Mouse (Mus musculus): Measurements from ENCODE around the gene Ripk1. TPM values are rescaled to one million over a fixed set of nuclear protein-coding genes. Genes with fewer than 3 reads are reported as not detected.

Ripk1 gene
- polyA plus RNA-seq, 1 experiment from 2014 or later: 11.6 TPM

- H3K27me3 ChIP-seq (ENCODE audit: control insufficient read depth, insufficient read depth, low read length): no peaks in the 10 kb centered on the region
- no peak for ATAC-seq (replicated peaks; ENCODE audit: insufficient number of reproducible peaks, low FRiP score, low TSS enrichment)
Measured at GRCm38 (mm10) chr13:33966574-33966973, 35.6 kb upstream of the Ripk1 start.

GRCm38 (mm10) chr13:33989625-33990024 lies 12.5 kb upstream of the Ripk1 start:
- no peak for ATAC-seq (replicated peaks; ENCODE audit: insufficient number of reproducible peaks, low FRiP score, low TSS enrichment)
- Histone ChIP-seq H3K4me1 (ENCODE audit: control insufficient read depth, insufficient read depth, low read length) (no peaks in the 10 kb centered on the region), H3K36me3 (ENCODE audit: control insufficient read depth, insufficient read depth, low read length) (no peaks in the 10 kb centered on the region), H3K4me2 (no peak overlapping the region), H3K9ac (ENCODE audit: low read depth, low read length) (no peak overlapping the region), H3K27me3 (ENCODE audit: control insufficient read depth, insufficient read depth, low read length) (no peaks in the 10 kb centered on the region), H3K4me3 (ENCODE audit: low read depth, low read length) (no peak overlapping the region), H3K9me3 (replicated peaks; ENCODE audit: control insufficient read depth, low read length) (no peaks in the 10 kb centered on the region), H3K27ac (ENCODE audit: low read depth, low read length) (no peak overlapping the region)
- WGBS (ENCODE audit: insufficient replicate concordance): 80% methylated on average over 5 of the region's 5 CpGs

More at GRCm38 (mm10) chr13:33966574-33966973, 35.6 kb upstream of the Ripk1 start:
- Histone ChIP-seq H3K4me3 (ENCODE audit: low read depth, low read length) (no peak overlapping the region), H3K9me3 (replicated peaks; ENCODE audit: control insufficient read depth, low read length) (no peaks in the 10 kb centered on the region), H3K4me1 (ENCODE audit: control insufficient read depth, insufficient read depth, low read length) (peaks cover 6% of the 10 kb centered on the region), H3K27ac (ENCODE audit: low read depth, low read length) (no peak overlapping the region), H3K4me2 (no peak overlapping the region), H3K36me3 (ENCODE audit: control insufficient read depth, insufficient read depth, low read length) (no peaks in the 10 kb centered on the region), H3K9ac (ENCODE audit: low read depth, low read length) (no peak overlapping the region)

GRCm38 (mm10) chr13:33995197-33995596 lies 7.0 kb upstream of the Ripk1 start:
- ATAC-seq (replicated peaks; ENCODE audit: insufficient number of reproducible peaks, low FRiP score, low TSS enrichment): no peak
- no peaks in the 10 kb centered on the region for H3K4me1 ChIP-seq (ENCODE audit: control insufficient read depth, insufficient read depth, low read length)
- H3K27me3 ChIP-seq (ENCODE audit: control insufficient read depth, insufficient read depth, low read length): no peaks in the 10 kb centered on the region
- no peak overlapping the region for H3K4me2 ChIP-seq
- no peak overlapping the region for H3K4me3 ChIP-seq (ENCODE audit: low read depth, low read length)
- H3K27ac ChIP-seq (ENCODE audit: low read depth, low read length): no peak overlapping the region
- H3K9me3 ChIP-seq (replicated peaks; ENCODE audit: control insufficient read depth, low read length): no peaks in the 10 kb centered on the region
- no peaks in the 10 kb centered on the region for H3K36me3 ChIP-seq (ENCODE audit: control insufficient read depth, insufficient read depth, low read length)
- WGBS (ENCODE audit: insufficient replicate concordance): 17% methylated on average over 1 of the region's 1 CpGs
- no peak overlapping the region for H3K9ac ChIP-seq (ENCODE audit: low read depth, low read length)

- Histone ChIP-seq H3K4me1 (ENCODE audit: control insufficient read depth, insufficient read depth, low read length) (peaks cover 6% of the 10 kb centered on the region), H3K27me3 (ENCODE audit: control insufficient read depth, insufficient read depth, low read length) (no peaks in the 10 kb centered on the region), H3K27ac (ENCODE audit: low read depth, low read length) (no peak overlapping the region), H3K4me3 (ENCODE audit: low read depth, low read length) (peak overlapping the region; percentile 92), H3K9ac (ENCODE audit: low read depth, low read length) (peak overlapping the region; percentile 91; the same call in 1 of the 2 replicates), H3K4me2 (peak overlapping the region; percentile 66), H3K9me3 (replicated peaks; ENCODE audit: control insufficient read depth, low read length) (no peaks in the 10 kb centered on the region), H3K36me3 (ENCODE audit: control insufficient read depth, insufficient read depth, low read length) (no peaks in the 10 kb centered on the region)
- no peak for ATAC-seq (replicated peaks; ENCODE audit: insufficient number of reproducible peaks, low FRiP score, low TSS enrichment)
- 8% methylated on average over 5 of the region's 5 CpGs for WGBS (ENCODE audit: insufficient replicate concordance)
Measured at GRCm38 (mm10) chr13:34003058-34003457, 895 bp downstream of the Ripk1 start.

GRCm38 (mm10) chr13:34007234-34007633 lies 5.1 kb downstream of the Ripk1 start:
- Histone ChIP-seq H3K9ac (ENCODE audit: low read depth, low read length) (no peak overlapping the region), H3K36me3 (ENCODE audit: control insufficient read depth, insufficient read depth, low read length) (peaks cover 5% of the 10 kb centered on the region; the same call in 1 of the 2 replicates), H3K27ac (ENCODE audit: low read depth, low read length) (no peak overlapping the region), H3K4me3 (ENCODE audit: low read depth, low read length) (no peak overlapping the region), H3K27me3 (ENCODE audit: control insufficient read depth, insufficient read depth, low read length) (no peaks in the 10 kb centered on the region), H3K9me3 (replicated peaks; ENCODE audit: control insufficient read depth, low read length) (no peaks in the 10 kb centered on the region), H3K4me2 (no peak overlapping the region), H3K4me1 (ENCODE audit: control insufficient read depth, insufficient read depth, low read length) (peaks cover 3% of the 10 kb centered on the region)
- 67% methylated on average over 2 of the region's 2 CpGs for WGBS (ENCODE audit: insufficient replicate concordance)
- ATAC-seq (replicated peaks; ENCODE audit: insufficient number of reproducible peaks, low FRiP score, low TSS enrichment): no peak

GRCm38 (mm10) chr13:34016927-34017569 lies 14.9 kb downstream of the Ripk1 start:
- 94% methylated on average over 9 of the region's 9 CpGs for WGBS (ENCODE audit: insufficient replicate concordance)
- Histone ChIP-seq H3K36me3 (ENCODE audit: control insufficient read depth, insufficient read depth, low read length) (peaks cover 18% of the 10 kb centered on the region), H3K9me3 (replicated peaks; ENCODE audit: control insufficient read depth, low read length) (no peaks in the 10 kb centered on the region), H3K9ac (ENCODE audit: low read depth, low read length) (no peak overlapping the region), H3K27me3 (ENCODE audit: control insufficient read depth, insufficient read depth, low read length) (no peaks in the 10 kb centered on the region), H3K27ac (ENCODE audit: low read depth, low read length) (no peak overlapping the region), H3K4me3 (ENCODE audit: low read depth, low read length) (no peak overlapping the region), H3K4me1 (ENCODE audit: control insufficient read depth, insufficient read depth, low read length) (no peaks in the 10 kb centered on the region), H3K4me2 (no peak overlapping the region)
- no peak for ATAC-seq (replicated peaks; ENCODE audit: insufficient number of reproducible peaks, low FRiP score, low TSS enrichment)

GRCm38 (mm10) chr13:34018521-34018920 lies 16.4 kb downstream of the Ripk1 start:
- Histone ChIP-seq H3K4me2 (no peak overlapping the region), H3K4me3 (ENCODE audit: low read depth, low read length) (no peak overlapping the region), H3K36me3 (ENCODE audit: control insufficient read depth, insufficient read depth, low read length) (peaks cover 17% of the 10 kb centered on the region), H3K9ac (ENCODE audit: low read depth, low read length) (no peak overlapping the region), H3K9me3 (replicated peaks; ENCODE audit: control insufficient read depth, low read length) (no peaks in the 10 kb centered on the region), H3K27ac (ENCODE audit: low read depth, low read length) (no peak overlapping the region), H3K4me1 (ENCODE audit: control insufficient read depth, insufficient read depth, low read length) (no peaks in the 10 kb centered on the region), H3K27me3 (ENCODE audit: control insufficient read depth, insufficient read depth, low read length) (no peaks in the 10 kb centered on the region)
- ATAC-seq (replicated peaks; ENCODE audit: insufficient number of reproducible peaks, low FRiP score, low TSS enrichment): no peak
- WGBS (ENCODE audit: insufficient replicate concordance): 96% methylated on average over 1 of the region's 1 CpGs

GRCm38 (mm10) chr13:34021998-34022397 lies 19.8 kb downstream of the Ripk1 start:
- H3K4me1 ChIP-seq (ENCODE audit: control insufficient read depth, insufficient read depth, low read length): no peaks in the 10 kb centered on the region
- H3K9ac ChIP-seq (ENCODE audit: low read depth, low read length): no peak overlapping the region
- H3K9me3 ChIP-seq (replicated peaks; ENCODE audit: control insufficient read depth, low read length): no peaks in the 10 kb centered on the region
- H3K4me3 ChIP-seq (ENCODE audit: low read depth, low read length): no peak overlapping the region
- H3K4me2 ChIP-seq: no peak overlapping the region
- H3K36me3 ChIP-seq (ENCODE audit: control insufficient read depth, insufficient read depth, low read length): peaks cover 15% of the 10 kb centered on the region
- ATAC-seq (replicated peaks; ENCODE audit: insufficient number of reproducible peaks, low FRiP score, low TSS enrichment): no peak
- no peaks in the 10 kb centered on the region for H3K27me3 ChIP-seq (ENCODE audit: control insufficient read depth, insufficient read depth, low read length)
- 73% methylated on average over 2 of the region's 2 CpGs for WGBS (ENCODE audit: insufficient replicate concordance)
- H3K27ac ChIP-seq (ENCODE audit: low read depth, low read length): no peak overlapping the region

- WGBS (ENCODE audit: insufficient replicate concordance): 80% methylated on average over 2 of the region's 2 CpGs
- Histone ChIP-seq H3K36me3 (ENCODE audit: control insufficient read depth, insufficient read depth, low read length) (peaks cover 7% of the 10 kb centered on the region; the same call in 1 of the 2 replicates), H3K27me3 (ENCODE audit: control insufficient read depth, insufficient read depth, low read length) (no peaks in the 10 kb centered on the region), H3K27ac (ENCODE audit: low read depth, low read length) (no peak overlapping the region), H3K9me3 (replicated peaks; ENCODE audit: control insufficient read depth, low read length) (no peaks in the 10 kb centered on the region), H3K4me2 (no peak overlapping the region), H3K4me3 (ENCODE audit: low read depth, low read length) (no peak overlapping the region), H3K9ac (ENCODE audit: low read depth, low read length) (no peak overlapping the region), H3K4me1 (ENCODE audit: control insufficient read depth, insufficient read depth, low read length) (peaks cover 4% of the 10 kb centered on the region)
- no peak for ATAC-seq (replicated peaks; ENCODE audit: insufficient number of reproducible peaks, low FRiP score, low TSS enrichment)
Measured at GRCm38 (mm10) chr13:34032041-34032440, 29.9 kb downstream of the Ripk1 start.
